Mouse (Mus musculus) thymus, adult 2 months (tissue): ENCODE measurements at regions not wholly inside any gene's neighbourhood (a gene's known extent, or its start where the extent isn't known, plus 50 kb on each side); places are given as distances from the start of the nearest gene placed in this dataset.

ENCODE experiments used
- CTCF ChIP-seq: fragments of 200-500 bp; IDR thresholded peaks from 2 replicates; pipeline ENCODE4 v1.5.1; 2012; ENCODE audit warnings: mild to moderate bottlenecking, control low read depth, low read length, moderate library complexity, borderline replicate concordance; ENCODE audit not compliant: control insufficient read depth, poor library complexity, insufficient read depth; ENCODE audit errors: extremely low read depth
- POLR2A ChIP-seq: fragments of 200-500 bp; IDR thresholded peaks from 2 replicates; pipeline ENCODE4 v1.6.1; 2012; ENCODE audit warnings: mild to moderate bottlenecking, low read length, control low read depth, moderate library complexity; ENCODE audit not compliant: control insufficient read depth, poor library complexity, insufficient read depth; ENCODE audit errors: extremely low read depth

DNA sequence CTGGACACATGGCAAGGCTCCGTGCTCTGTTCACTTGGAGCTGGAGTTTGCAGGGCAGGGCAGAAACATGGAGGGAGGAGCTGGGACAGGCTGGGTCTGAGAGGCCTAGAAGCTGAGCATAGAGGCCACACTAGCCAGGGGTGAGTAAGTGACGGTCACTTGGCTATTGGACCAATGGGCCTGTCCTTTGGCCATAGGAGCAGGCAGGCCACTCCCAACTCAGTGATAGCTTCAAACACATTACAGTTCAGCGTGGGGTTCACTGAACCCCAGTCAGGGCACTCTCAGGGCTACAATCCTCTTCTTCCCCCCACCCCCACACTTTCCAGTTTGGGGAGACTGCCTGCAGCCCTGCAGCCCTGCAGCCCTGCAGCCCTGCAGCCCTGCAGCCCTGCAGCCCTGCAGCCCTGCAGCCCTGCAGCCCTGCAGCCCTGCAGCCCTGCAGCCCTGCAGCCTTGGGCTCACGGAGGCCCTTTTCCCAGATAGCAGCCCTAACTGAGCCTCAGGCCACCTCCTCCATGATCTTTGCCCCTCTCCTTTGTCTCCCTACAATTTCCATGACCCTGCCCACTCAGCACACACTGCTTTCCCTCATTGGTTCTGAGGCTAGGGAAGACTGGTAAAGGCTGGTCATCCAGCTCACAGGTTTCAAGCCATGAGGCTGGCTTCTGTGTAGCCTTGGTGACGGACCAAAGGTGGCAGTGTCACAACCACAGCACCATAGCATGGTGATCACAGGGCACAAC is 285.3 kb downstream of the Cdh26 start:
- no peak for TF ChIP-seq CTCF
- TF ChIP-seq POLR2A = no peak
